Mouse (Mus musculus) C2C12 (cell line): ENCODE results near the gene Rex1bd. TPM values are rescaled to one million over a fixed set of nuclear protein-coding genes. Genes with fewer than 3 reads are reported as not detected.
A peak's percentile ranks its signal among the peaks of the same experiment; 100 is the strongest.

ENCODE experiments used
- H3K27me3 ChIP-seq: one replicate; pipeline ENCODE4 v1.6.1; 2011; ENCODE audit not compliant: control insufficient read depth, insufficient read depth, insufficient read length
- H3K36me3 ChIP-seq: one replicate; pipeline ENCODE4 v1.6.1; 2011; ENCODE audit not compliant: control insufficient read depth, insufficient read depth
- H3K4me3 ChIP-seq: one replicate; pipeline ENCODE4 v1.5.1; 2011; ENCODE audit warnings: mild to moderate bottlenecking, control low read depth; ENCODE audit not compliant: poor library complexity, insufficient read depth, severe bottlenecking
- H3K79me2 ChIP-seq: one replicate; pipeline ENCODE4 v1.6.1; 2011; ENCODE audit not compliant: control insufficient read depth, insufficient read depth
- H3K79me3 ChIP-seq: one replicate; pipeline ENCODE4 v1.6.1; 2011; ENCODE audit warnings: low read depth, control low read depth
- H3ac ChIP-seq: one replicate; pipeline ENCODE3; 2011; ENCODE audit warnings: low read depth; ENCODE audit not compliant: control insufficient read depth, insufficient read length
- CEBPB ChIP-seq: IDR thresholded peaks from one replicate; pipeline ENCODE4 v1.6.1; 2011; ENCODE audit warnings: low read depth, mild to moderate bottlenecking, control low read depth, moderate library complexity
- CTCF ChIP-seq: IDR thresholded peaks from one replicate; pipeline ENCODE4 v1.5.1; 2011; ENCODE audit not compliant: control insufficient read depth, insufficient read depth, insufficient read length
- FOSL1 ChIP-seq: IDR thresholded peaks from one replicate; pipeline ENCODE4 v1.8.0; 2011; ENCODE audit warnings: mild to moderate bottlenecking, low read length; ENCODE audit not compliant: poor library complexity, insufficient read depth, severe bottlenecking
- MAX ChIP-seq: IDR thresholded peaks from one replicate; pipeline ENCODE4 v1.6.1; 2011; ENCODE audit warnings: mild to moderate bottlenecking, control low read depth
- MYOD1 ChIP-seq: IDR thresholded peaks from one replicate; pipeline ENCODE4 v1.6.1; 2011; ENCODE audit warnings: low read depth; ENCODE audit not compliant: control insufficient read depth, insufficient read length
- MYOG ChIP-seq: IDR thresholded peaks from one replicate; pipeline ENCODE4 v1.6.1; 2011; ENCODE audit not compliant: control insufficient read depth, insufficient read length; ENCODE audit errors: extremely low read depth
- USF1 ChIP-seq: IDR thresholded peaks from one replicate; pipeline ENCODE4 v1.6.1; 2011; ENCODE audit warnings: low read depth, mild to moderate bottlenecking, control low read depth, moderate library complexity
- polyA plus RNA-seq: library from polyadenylated mRNA; unstranded; fragments of >200 nt; fragmentation: generic; extraction: Trizol; gene quantifications from one replicate; pipeline ENCODE4 v1.2.1, GENCODE M21; 2012; ENCODE audit warnings: missing spikeins

Gene Rex1bd
- polyA plus RNA-seq, 1 experiment: 199 TPM

DNA sequence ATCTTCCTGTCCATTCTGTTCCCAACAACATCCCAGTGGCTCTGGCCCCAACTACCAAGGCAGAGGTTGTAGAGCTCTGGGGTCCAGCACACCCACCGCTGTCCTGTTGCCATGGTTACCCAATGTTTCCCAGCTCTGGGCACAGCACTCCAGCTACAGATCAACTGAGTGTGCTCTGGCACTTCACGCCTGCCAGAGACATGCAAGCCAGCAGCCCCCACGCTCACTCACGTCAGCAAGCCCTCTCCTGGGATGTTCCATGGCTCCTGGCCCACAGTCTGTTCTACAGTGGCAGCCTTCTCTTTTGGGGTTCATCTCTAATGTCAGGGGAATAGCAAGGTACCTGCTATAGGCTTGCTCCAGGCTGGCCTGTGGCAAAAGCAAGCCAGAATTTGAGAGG, 43.2 kb downstream of the Rex1bd start:
- TF ChIP-seq CTCF (no peak), MYOD1 (no peak), MYOG (no peak), FOSL1 (no peak), USF1 (no peak)
- peaks cover 20% of the 10 kb centered on the region for H3K36me3 ChIP-seq
- H3K79me2 ChIP-seq: peaks cover 76% of the 10 kb centered on the region
- no peak overlapping the region for H3K4me3 ChIP-seq
- no peaks in the 10 kb centered on the region for H3K27me3 ChIP-seq
- H3ac ChIP-seq: no peak overlapping the region
- H3K79me3 ChIP-seq: peaks cover 21% of the 10 kb centered on the region

DNA sequence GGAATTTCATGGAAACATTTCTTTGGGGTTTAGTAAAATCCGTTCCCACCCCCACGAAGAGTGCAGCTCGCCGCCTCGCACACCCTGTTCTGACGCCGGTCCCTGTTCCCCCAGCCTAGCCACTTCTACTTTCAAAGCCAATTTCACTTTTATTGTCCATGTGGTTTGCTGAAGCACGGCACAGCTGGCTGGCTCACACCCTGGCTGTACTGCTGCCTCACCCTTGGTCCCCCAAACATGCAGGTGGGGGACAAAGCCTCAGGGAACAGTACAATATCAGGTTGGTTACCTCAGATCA, 44.1 kb downstream of the Rex1bd start:
- no peak overlapping the region for H3K4me3 ChIP-seq
- peaks cover 20% of the 10 kb centered on the region for H3K36me3 ChIP-seq
- TF ChIP-seq MAX (peak; percentile 43), MYOD1 (peak; percentile 9), MYOG (no peak)
- H3K79me2 ChIP-seq: peaks cover 76% of the 10 kb centered on the region
- H3ac ChIP-seq: peak overlapping the region; percentile 34
- H3K27me3 ChIP-seq: no peaks in the 10 kb centered on the region
- peaks cover 21% of the 10 kb centered on the region for H3K79me3 ChIP-seq

DNA sequence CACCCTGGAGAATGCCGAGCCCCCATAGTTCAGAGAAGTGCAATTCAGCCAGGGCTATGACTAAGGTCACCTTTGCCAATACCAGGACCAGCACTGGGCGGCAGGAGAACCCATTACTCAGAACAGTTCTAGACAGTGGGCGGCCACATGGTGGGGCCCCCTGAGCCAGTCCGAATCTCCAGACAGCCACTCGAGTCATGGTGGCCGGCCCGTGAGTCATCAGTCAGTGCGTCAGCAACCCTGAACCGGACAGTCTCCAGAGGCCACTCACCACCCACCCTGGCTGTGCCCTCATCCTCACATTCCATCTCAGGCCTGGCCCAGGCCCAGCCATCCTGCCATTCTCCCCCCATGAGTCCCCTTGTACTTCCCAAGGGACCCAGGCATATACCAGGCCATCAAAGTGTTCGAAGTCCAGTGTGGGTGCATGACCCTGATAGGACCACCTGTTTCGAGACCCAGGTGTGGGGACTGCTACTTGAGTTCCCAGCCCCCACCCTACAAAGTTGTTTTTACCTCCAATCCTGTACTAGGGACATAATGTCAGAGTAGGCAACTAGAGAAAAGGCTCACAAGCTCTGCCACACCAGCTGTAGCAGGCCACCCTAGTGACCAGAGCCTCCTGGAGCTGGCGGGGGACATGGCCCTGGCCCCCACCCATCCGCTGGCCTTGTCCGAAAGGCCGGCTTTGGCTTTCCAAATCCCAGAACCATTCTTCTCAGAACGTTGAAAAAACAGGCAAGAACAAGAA, 44.6 kb downstream of the Rex1bd start:
- Histone ChIP-seq H3K79me2 (peaks cover 73% of the 10 kb centered on the region), H3K4me3 (no peak overlapping the region), H3K27me3 (no peaks in the 10 kb centered on the region), H3K36me3 (peaks cover 20% of the 10 kb centered on the region), H3K79me3 (peaks cover 21% of the 10 kb centered on the region), H3ac (no peak overlapping the region)
- TF ChIP-seq FOSL1: peak; percentile 84
- peak; percentile 41 for TF ChIP-seq MYOD1
- TF ChIP-seq CEBPB: no peak
- TF ChIP-seq MAX: peak; percentile 25

DNA sequence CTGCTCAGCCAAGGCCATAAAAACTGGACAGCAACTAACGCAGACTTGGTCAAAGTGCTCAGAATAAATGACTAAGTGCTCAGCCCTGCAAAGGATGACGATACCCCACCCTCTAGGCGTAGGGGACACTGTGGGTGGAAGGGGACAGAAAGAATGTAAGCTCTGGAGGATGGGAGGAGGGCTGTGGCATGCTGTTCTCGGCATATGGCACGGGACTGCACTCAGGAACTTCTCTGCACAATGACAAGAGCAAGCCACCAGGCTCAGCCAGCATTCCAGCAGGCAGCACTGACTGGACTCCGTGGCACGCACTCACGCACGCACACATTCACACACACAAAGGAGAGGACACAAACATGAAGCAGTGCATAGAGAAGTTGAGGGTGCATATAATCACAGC, 45.9 kb downstream of the Rex1bd start:
- H3K79me3 ChIP-seq: peaks cover 18% of the 10 kb centered on the region
- H3ac ChIP-seq: peak overlapping the region; percentile 39
- peaks cover 62% of the 10 kb centered on the region for H3K79me2 ChIP-seq
- no peaks in the 10 kb centered on the region for H3K27me3 ChIP-seq
- H3K4me3 ChIP-seq: no peak overlapping the region
- H3K36me3 ChIP-seq: peaks cover 18% of the 10 kb centered on the region
- TF ChIP-seq MYOG: no peak
- no peak for TF ChIP-seq USF1
- TF ChIP-seq FOSL1: no peak
- TF ChIP-seq CEBPB: no peak
- no peak for TF ChIP-seq MYOD1
- no peak for TF ChIP-seq CTCF
- TF ChIP-seq MAX: no peak

DNA sequence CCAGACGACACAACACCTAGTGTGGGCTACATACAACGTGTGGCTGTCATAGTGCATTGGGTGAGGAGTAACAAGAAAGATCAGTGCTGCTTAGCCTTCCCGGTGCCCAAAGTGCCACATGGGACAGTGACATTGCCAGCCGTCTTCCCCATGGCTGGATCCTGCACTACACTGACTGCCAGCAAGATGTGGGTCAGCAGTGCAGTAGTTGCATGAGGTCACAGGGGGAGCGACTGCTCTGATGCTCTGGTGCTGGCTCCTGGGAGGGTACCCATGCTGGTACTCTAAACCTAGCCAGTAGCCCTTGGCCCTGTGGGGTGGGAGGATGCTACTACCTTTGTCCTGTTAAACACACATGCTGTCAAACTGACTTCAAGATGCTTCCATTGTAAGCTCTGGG, 46.4 kb downstream of the Rex1bd start:
- Histone ChIP-seq H3K27me3 (no peaks in the 10 kb centered on the region), H3K79me2 (peaks cover 58% of the 10 kb centered on the region), H3ac (peak overlapping the region; percentile 37), H3K36me3 (peaks cover 15% of the 10 kb centered on the region), H3K4me3 (no peak overlapping the region), H3K79me3 (peaks cover 17% of the 10 kb centered on the region)
- TF ChIP-seq USF1: no peak
- TF ChIP-seq FOSL1: no peak
- no peak for TF ChIP-seq MAX
- TF ChIP-seq MYOG: no peak
- TF ChIP-seq MYOD1: no peak
- TF ChIP-seq CEBPB: no peak
- no peak for TF ChIP-seq CTCF

DNA sequence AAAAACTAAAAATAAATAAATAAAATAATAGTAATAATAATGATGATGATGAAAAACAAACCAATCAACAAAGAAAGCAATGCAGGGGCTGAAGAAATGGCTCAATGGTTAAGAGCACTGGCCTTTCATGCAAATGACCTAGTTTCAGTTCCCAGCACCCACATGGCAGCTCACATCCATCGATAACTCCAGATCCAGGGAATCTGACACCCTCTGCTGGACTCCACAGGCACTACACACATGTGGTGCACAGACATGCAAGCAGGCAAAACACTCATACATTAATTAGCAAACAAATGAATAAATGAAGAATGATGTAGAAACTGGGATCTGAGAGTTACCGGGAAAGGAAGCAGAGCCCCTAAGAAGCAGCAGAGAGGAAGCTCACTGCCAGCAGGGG, 46.9 kb downstream of the Rex1bd start:
- Histone ChIP-seq H3K79me3 (peaks cover 15% of the 10 kb centered on the region), H3K79me2 (peaks cover 53% of the 10 kb centered on the region), H3K4me3 (no peak overlapping the region), H3K27me3 (no peaks in the 10 kb centered on the region), H3K36me3 (peaks cover 15% of the 10 kb centered on the region), H3ac (no peak overlapping the region)
- TF ChIP-seq CEBPB (no peak), MYOG (no peak)

DNA sequence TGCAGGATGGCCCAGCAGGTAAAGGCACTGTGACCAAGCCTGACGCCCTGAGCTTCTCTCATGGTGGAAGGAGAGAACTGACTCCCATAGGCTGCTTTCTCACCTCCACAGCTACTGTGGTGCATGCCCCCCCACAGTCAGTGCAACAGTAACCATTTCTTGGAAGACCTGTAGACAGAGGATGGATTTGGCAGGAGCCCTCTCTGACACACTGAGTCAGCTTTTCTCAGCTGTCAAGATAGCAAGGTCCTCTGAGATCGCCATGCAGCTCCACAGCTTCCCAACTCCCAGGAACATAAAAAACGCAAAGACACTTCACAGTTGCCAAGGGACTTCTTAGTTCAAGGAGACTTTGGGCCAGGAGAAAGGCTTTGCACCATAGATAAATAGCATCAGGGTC, 48.1 kb downstream of the Rex1bd start:
- H3K36me3 ChIP-seq: peaks cover 8% of the 10 kb centered on the region
- no peaks in the 10 kb centered on the region for H3K27me3 ChIP-seq
- no peak overlapping the region for H3ac ChIP-seq
- no peak for TF ChIP-seq CTCF
- no peak for TF ChIP-seq MYOG
- TF ChIP-seq MYOD1: no peak
- no peak for TF ChIP-seq FOSL1
- TF ChIP-seq CEBPB: no peak
- TF ChIP-seq USF1: no peak
- no peak for TF ChIP-seq MAX
- H3K4me3 ChIP-seq: no peak overlapping the region
- H3K79me3 ChIP-seq: peaks cover 12% of the 10 kb centered on the region
- peaks cover 41% of the 10 kb centered on the region for H3K79me2 ChIP-seq
